Mouse (Mus musculus): ENCODE data around the gene Tbc1d14. TPM values are rescaled to one million over a fixed set of nuclear protein-coding genes. Genes with fewer than 3 reads are reported as not detected.

Gene Tbc1d14
- 20.4 and 35.3 TPM in 2 replicates for polyA plus RNA-seq (2012; rRNA removed; ENCODE audit: low replicate concordance)

GRCm38 (mm10) chr5:36593176-36593575 lies at the start of gene Tbc1d14:
Gene Tbc1d14, minus strand, starts transcription at chr5:36593276.

GRCm38 (mm10) chr5:36484171-36484990 lies 108.7 kb downstream of the Tbc1d14 start, which contains the start of the genes Tada2b and Ccdc96:
Gene Tada2b, minus strand, starts transcription at chr5:36484285.
Gene Ccdc96, plus strand, starts transcription at chr5:36484588.

GRCm38 (mm10) chr5:36464709-36465661 lies 128.1 kb downstream of the Tbc1d14 start, which contains the start of gene Grpel1:
Gene Grpel1, plus strand, starts transcription at chr5:36464998.

Other genes with a start within 250 kb of the Tbc1d14 start
- gene Sorcs2, start 195.1 kb downstream of the Tbc1d14 start, polyA plus RNA-seq (2012; rRNA removed; ENCODE audit: low replicate concordance): 4.9 and 37.2 TPM in 2 replicates
- gene Grpel1, start 128.3 kb downstream of the Tbc1d14 start, polyA plus RNA-seq (2012; rRNA removed; ENCODE audit: low replicate concordance): 20.2 and 31.3 TPM in 2 replicates
- 12.7 and 16.4 TPM in 2 replicates for gene Tada2b, start 109.0 kb downstream of the Tbc1d14 start, polyA plus RNA-seq (2012; rRNA removed; ENCODE audit: low replicate concordance)
- 0.08 and 0.11 TPM in 2 replicates for gene Ccdc96, start 108.7 kb downstream of the Tbc1d14 start, polyA plus RNA-seq (2012; rRNA removed; ENCODE audit: low replicate concordance)
- 38.4 and 57.8 TPM in 2 replicates for gene D5Ertd579e, start 102.7 kb upstream of the Tbc1d14 start, polyA plus RNA-seq (2012; rRNA removed; ENCODE audit: low replicate concordance)
- 14.9 and 23.6 TPM in 2 replicates for gene Bloc1s4, start 155.4 kb upstream of the Tbc1d14 start, polyA plus RNA-seq (2012; rRNA removed; ENCODE audit: low replicate concordance)
- gene Mrfap1, start 203.5 kb upstream of the Tbc1d14 start, polyA plus RNA-seq (2012; rRNA removed; ENCODE audit: low replicate concordance): 89.9 and 204 TPM in 2 replicates
- 105 and 134 TPM in 2 replicates for gene Man2b2, start 237.4 kb upstream of the Tbc1d14 start, polyA plus RNA-seq (2012; rRNA removed; ENCODE audit: low replicate concordance)

All from subcutaneous adipose tissue, adult 2 months (tissue).